Mouse (Mus musculus) bone marrow, adult 2 months (tissue): ENCODE data around the gene Dpep1.

Source experiments
- CTCF ChIP-seq: fragments of 200-500 bp; IDR thresholded peaks from 2 replicates; pipeline ENCODE4 v1.5.1; 2011; ENCODE audit warnings: low read length, control low read depth; ENCODE audit not compliant: control insufficient read depth, insufficient read depth
- POLR2A ChIP-seq: fragments of 200-500 bp; IDR thresholded peaks from 2 replicates; pipeline ENCODE4 v1.6.1; 2011; ENCODE audit warnings: low read depth, mild to moderate bottlenecking, control low read depth, low read length, borderline replicate concordance; ENCODE audit not compliant: control insufficient read depth

GRCm38 (mm10) chr8:123188841-123189240, 2.8 kb downstream of the Dpep1 start:
- TF ChIP-seq POLR2A (no peak), CTCF (no peak)
